Mouse (Mus musculus) ovary, postnatal 36 days (tissue): ENCODE results near the gene Zfp667.
A peak's percentile ranks its signal among the peaks of the same experiment; 100 is the strongest.
"Not testable (repeated sequence)": the region's sequence is repeated elsewhere in the genome, so short reads cannot be mapped to it uniquely, and the experiment has no call there.

Source experiments
- DNase-seq: peaks from one replicate; pipeline ENCODE4 v3.0.0; 2022; ENCODE audit warnings: low spot score, mixed read lengths

Gene Zfp667

GRCm38 (mm10) chr7:6285842-6286705, at the start of gene Zfp667:
Gene Zfp667, plus strand, starts transcription at chr7:6286579.
- peak; percentile 99 for DNase-seq

DNA sequence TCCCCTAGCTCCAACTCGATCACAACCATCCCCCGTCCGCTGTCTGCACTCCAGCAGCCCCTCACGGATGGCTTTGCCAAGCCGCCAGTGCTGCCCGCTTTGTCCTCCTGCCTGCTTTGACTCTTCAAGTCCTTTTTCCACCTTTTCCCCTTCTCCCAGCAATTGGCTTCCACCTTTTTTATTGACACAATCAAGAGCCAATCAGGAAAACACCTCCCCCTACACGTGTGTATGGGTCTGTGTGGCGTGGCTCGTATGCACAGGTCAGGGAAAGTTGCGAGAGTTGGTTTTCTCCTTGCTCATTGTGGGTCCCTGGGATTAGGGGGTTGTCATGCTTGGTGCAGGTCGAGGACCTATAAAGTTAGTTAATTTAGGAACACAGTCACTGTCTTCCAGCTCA, 46.6 kb upstream of the Zfp667 start:
- no peak for DNase-seq

- DNase-seq = peak; percentile 8
Observed at GRCm38 (mm10) chr7:6240841-6241425, 45.4 kb upstream of the Zfp667 start.

DNA sequence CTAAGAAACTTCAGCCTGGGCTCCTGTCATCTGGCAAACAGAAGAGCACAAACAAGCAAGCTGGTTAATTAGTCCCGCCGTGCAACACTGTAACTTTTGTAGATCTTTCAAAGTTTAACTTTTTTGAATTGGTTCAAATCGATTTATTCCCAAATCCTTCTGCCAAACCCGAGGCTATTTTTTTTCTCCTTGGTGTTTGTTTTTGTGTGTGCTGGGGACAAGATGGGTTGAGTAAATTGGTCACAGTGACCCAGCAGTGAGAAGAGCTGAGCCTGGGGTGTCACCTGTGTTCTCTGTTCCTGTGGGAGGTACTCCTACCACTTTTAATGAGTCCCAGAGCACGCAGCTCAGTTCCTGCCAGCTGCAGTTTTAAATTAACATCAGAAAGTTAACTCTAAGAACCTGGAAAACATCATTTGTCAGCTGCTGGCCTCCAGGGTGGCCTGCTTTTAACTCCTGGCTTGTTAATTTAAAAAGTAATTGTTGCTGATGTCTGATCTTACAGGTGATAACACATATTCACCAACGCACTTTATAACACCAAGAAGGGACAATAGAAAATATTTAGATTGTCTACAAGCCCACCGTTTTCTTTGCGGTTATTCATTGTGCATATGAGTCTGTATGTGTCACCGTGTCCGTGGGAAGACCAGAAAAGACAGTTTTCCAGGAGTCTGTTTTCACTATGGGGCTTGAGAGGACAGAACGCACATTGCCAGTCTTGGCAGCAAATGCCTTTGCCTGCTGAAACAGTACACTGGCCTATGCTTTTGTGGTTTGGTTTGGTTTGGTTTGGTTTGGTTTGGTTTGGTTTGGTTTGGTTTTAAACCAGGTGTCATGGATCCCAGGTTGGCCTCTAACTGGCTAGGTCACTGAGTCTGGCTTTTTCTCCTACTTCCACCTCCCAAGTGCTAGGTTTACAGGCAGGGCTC, 41.8 kb upstream of the Zfp667 start:
- DNase-seq = no peak

DNA sequence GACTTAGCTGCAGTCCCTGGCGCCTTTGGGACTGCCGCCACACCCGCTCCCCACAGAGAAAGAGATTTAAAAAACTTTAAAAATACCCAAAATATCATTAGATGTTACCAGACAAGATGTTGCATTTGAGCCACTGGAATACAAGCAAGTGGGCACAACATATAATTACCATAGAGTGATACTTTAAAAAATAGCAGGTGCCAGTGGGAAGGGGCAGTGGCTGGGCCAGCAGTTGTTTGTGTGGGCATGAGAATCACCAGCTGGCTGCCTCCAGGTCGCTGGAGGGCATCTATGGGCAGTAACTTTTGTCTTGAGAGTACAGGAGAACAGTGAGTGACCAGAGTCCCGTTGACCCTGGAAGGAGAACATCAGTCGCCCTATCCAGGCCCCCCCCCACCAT, 34.0 kb upstream of the Zfp667 start, which contains the start of gene Epp13:
Epp13 (plus strand) TSS at position 301 of the 400 bp plus-strand sequence.
- no peak for DNase-seq

DNA sequence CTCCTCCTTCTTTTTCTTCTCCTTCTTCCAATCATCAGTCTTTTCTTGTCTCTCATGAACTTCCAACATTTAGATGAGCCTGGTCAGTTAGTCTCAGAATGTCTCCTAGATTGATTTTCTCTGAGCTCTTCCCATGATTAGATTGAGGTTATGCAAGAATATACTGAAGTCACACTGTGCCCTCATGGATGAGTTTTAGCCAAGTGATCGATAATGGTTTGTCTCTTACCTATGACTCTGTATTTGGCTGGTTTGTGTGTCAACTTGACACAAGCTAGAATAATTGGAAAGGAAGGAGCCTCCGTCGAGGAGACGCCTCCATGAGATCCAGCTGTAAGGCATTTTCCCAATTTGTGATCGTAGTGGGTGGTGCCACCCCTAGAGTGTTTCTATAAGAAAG, 31.9 kb upstream of the Zfp667 start:
- DNase-seq = no peak

DNA sequence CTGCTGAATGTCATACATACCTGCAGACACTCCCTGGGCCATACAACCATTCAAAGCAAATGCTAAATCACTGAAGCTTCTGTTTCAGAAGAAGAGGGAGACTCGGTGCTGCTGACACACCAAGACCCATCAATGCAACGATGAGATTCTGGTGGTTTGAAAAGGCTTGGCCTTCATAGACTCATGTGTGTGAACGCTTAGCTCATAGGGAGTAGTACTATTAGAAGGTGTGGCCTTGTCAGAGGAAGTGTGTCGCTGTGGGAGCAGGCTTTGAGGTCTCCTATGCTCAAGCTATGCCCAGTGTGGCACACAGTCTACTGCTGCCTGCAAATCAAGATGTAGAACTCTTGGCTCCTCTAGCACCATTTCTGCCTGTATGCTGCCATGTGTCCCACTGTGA, 29.0 kb upstream of the Zfp667 start:
- DNase-seq = no peak

DNA sequence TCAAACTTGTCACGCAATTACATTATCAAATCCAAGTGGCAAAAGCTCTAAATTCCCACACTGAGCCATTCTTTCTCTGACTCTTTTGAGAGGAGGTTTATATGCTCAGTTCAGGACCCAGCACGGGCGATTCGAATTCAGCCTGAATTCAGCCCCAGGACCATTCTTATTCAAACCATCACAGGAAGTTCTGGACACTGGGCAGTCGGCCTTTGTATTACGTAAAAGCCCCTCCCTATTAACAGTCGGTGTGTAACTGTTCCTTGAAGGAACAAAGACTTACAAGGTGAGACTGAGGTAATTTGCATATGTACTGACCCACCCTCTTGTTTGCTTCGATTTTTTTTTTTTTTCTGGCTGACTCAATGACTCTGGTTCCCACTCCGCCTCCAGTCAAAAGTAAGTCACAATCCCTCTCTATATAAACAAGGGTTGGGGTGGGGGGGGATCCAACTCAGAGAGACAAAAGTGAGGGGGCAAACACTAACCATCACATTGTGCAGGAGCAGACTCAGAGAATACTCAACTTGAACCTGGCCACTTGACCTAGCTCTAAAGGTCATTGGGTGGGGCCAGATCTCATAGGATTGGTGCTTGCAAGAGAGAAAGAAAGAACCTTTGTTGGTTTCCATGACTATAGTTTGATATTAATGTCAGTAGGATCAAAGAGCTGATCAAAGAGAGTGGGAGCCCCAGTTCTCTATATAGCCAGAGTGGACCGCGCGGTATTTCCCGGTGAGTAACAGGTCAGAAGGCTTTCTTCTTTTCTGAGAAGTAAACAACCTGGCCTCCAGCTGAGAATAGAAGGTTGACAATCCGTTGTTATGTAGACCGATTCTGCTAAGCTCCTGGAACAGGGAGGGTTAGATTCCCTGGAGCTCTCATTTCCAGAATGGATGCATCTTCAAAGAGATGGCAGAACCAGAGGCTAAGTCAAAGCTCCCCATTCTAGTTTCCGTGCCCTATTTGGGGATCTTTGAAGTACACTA, 27.9 kb upstream of the Zfp667 start:
- no peak for DNase-seq

GRCm38 (mm10) chr7:6260004-6260403, 26.4 kb upstream of the Zfp667 start:
- not testable (repeated sequence) for DNase-seq

DNA sequence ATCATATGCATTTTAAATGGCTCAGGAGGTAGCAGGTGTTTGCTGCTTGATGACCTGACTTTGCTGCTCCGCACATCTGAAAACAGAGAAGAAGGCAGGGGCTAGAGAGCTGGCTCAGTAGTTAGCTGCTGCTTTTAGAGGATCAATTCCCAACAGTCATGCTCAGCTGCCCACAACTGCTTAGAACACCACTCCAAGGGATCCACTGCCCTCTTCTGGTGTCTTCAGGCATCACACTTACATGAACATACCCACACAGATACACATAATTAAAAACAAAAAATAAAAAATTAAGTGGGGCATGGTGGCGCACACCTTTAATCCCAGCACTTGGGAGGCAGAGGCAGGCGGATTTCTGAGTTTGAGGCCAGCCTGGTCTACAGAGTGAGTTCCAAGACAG, 24.3 kb upstream of the Zfp667 start:
- DNase-seq = no peak

GRCm38 (mm10) chr7:6262984-6263383, 23.4 kb upstream of the Zfp667 start:
- DNase-seq = no peak

- no peak for DNase-seq
Observed at GRCm38 (mm10) chr7:6265695-6266094, 20.7 kb upstream of the Zfp667 start.

DNA sequence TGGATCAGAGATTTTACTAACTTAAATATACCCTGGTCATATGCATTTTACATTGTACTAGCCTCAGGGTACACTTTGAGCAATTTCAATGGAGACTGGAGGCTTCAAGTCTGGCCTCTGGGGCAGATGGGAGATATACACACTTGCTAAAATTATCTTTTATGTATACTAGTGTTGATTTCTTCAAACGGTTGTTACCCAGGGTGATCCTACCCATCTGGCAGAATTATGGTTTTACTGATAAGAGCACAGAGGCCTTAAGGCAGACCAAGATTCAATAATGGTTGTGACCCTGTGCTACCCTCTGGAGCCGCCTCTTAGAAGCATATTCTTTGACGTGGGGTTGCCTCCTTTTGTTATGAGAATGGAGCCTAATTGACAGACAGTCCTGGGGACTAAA, 8.5 kb upstream of the Zfp667 start:
- no peak for DNase-seq

DNA sequence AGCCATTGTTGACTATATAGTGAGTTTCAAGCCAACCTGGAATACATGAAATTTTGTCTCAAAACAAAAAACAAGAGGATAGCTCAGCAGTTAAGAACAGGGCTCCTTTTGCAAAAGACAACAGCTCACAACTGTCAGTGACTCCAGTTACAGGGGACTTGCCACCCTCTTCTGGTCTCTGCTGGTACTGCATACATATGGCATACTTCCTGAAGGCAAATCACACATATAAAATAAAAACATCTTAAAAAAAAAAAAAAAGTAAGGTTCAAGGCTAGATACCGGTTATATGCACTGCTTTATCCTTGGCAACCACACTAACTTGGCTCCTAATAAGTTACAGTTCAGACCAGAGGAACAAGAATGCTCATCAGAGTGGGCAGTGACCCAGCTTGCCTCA, 3.6 kb upstream of the Zfp667 start:
- peak; percentile 27 for DNase-seq

GRCm38 (mm10) chr7:6283451-6284075, 2.8 kb upstream of the Zfp667 start:
- peak; percentile 71 for DNase-seq

- DNase-seq = no peak
Observed at GRCm38 (mm10) chr7:6284442-6285012, 1.9 kb upstream of the Zfp667 start.

DNA sequence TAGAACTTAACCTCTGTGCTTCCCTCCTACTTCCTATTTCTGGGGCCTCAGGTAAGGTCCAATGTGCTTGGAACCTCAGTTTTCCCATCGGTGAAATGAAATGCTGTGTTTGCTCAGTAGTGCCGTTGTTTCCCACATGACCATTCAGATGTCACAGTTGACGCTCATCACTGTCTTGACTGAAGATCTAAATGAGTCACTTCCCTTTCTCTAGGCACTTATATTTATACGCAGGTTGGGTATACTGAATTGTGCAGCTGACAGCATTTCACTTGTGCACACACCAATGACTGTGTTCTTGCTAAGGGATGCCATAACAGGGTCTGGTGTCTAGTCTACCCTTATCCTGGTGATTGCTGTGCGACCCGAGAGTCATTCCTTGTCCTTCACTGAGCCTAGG, 1.0 kb upstream of the Zfp667 start:
- DNase-seq = no peak

GRCm38 (mm10) chr7:6286921-6287531, 647 bp downstream of the Zfp667 start:
- peak; percentile 6 for DNase-seq

GRCm38 (mm10) chr7:6291121-6291520, 4.7 kb downstream of the Zfp667 start:
- not testable (repeated sequence) for DNase-seq

GRCm38 (mm10) chr7:6300796-6301195, 14.4 kb downstream of the Zfp667 start:
- DNase-seq = not testable (repeated sequence)
